Comparison of ENCODE assay signal across 8 mouse cellular contexts in the genomic region with DNA sequence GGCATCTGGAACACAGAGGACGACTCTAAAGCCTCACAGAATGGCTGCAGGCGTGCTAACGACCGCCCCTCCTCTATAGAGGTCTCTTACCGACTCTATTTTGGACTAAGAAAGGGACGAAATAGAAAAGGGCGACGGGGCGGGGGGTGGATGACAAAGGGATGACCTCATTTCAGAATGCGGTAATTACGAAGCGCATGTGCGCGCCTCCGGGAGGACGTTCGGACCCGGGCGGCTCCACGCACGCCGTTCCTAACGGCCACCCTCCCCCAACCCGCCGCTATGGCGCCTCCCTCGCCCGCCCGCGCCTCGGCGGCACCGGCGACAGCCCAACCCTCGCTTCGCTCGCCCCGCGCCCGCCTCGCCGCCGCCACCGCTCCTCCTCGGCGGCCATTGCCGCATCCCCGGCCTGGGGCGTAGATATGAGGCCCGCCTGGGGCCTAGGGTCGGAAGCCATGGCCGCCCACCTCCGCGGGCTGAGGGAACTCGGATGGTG. TPM values are rescaled to one million over a fixed set of nuclear protein-coding genes. Genes with fewer than 3 reads are reported as not detected.
DNase-seq lines count a peak whose midpoint lies in the region; ATAC-seq lines count a peak whose summit lies in the region.

No protein-coding gene starts in this region.

- peak; percentile 33 for DNase-seq in ovary, postnatal 10 days (ENCODE audit: low spot score)
- DNase-seq in ovary, adult 18-20 months (ENCODE audit: low spot score), result no peak
- DNase-seq in cerebellum, adult 9-10 months, result peak; percentile 79
- peak; percentile 44 for DNase-seq in forelimb bud, embryonic 11.5 days (ENCODE audit: low read depth, low spot score)
- DNase-seq in left cerebral cortex, adult 8-10 months (ENCODE audit: low spot score in 2 of 2), result peak; percentile 40 to 68
- peak; percentile 50 for DNase-seq in lung, postnatal 36 days
- peak; percentile 72 for DNase-seq in right cerebral cortex, postnatal 25 days

- ATAC-seq in hindbrain, embryonic 16.5 days, result peak; percentile 77

- H3K4me1 ChIP-seq in hindbrain, embryonic 16.5 days (ENCODE audit: control insufficient read depth, insufficient read depth, low read depth, low read length), result peaks cover 12% of the 10 kb centered on the region

- H3K9me3 ChIP-seq in hindbrain, embryonic 16.5 days (ENCODE audit: control insufficient read depth, low read length), result no peaks in the 10 kb centered on the region

- WGBS in hindbrain, embryonic 16.5 days, result under 1% methylated on average over 51 of the region's 55 CpGs

- H3K27me3 ChIP-seq in hindbrain, embryonic 16.5 days (replicated peaks; ENCODE audit: control insufficient read depth, insufficient read depth, low read length), result no peaks in the 10 kb centered on the region

- peaks cover 14% of the 10 kb centered on the region for H3K36me3 ChIP-seq in hindbrain, embryonic 16.5 days (ENCODE audit: control insufficient read depth, insufficient read depth, low read length)

- H3K4me2 ChIP-seq in hindbrain, embryonic 16.5 days (ENCODE audit: low read length), result peak overlapping the region; percentile 53

- peak overlapping the region; percentile 100 for H3K9ac ChIP-seq in hindbrain, embryonic 16.5 days (ENCODE audit: low read depth, low read length)

- H3K27ac ChIP-seq in hindbrain, embryonic 16.5 days (ENCODE audit: low read depth, low read length), result peak overlapping the region; percentile 98

- peak overlapping the region; percentile 100 for H3K4me3 ChIP-seq in hindbrain, embryonic 16.5 days (ENCODE audit: low read length)

RNA-seq across cellular contexts. Expression of gene Hsp90aa1, which starts 6.8 kb away (rescaled TPM):
- 1,477 and 1,618 TPM in 2 replicates for polyA plus RNA-seq in hindbrain, embryonic 16.5 days (2015; fragmentation: Nextera tagmentation; extraction: Ambion mirVana)
- total RNA-seq in left cerebral cortex, adult 8-10 months (2022), result 1,000 to 10,000 TPM in 3 of 4 experiments, 100 to 1,000 TPM in 1; 977 to 1,063 (median 1,024) TPM

RNA-seq across cellular contexts. Expression of gene 1700001K19Rik, which starts 13.3 kb away (rescaled TPM):
- 0.16 and 0.55 TPM in 2 replicates for polyA plus RNA-seq in hindbrain, embryonic 16.5 days (2015; fragmentation: Nextera tagmentation; extraction: Ambion mirVana)
- not detected for total RNA-seq in left cerebral cortex, adult 8-10 months (2022)

RNA-seq across cellular contexts. Expression of gene Wdr20, which starts 42.0 kb away (rescaled TPM):
- 23.0 TPM in 2 replicates for polyA plus RNA-seq in hindbrain, embryonic 16.5 days (2015; fragmentation: Nextera tagmentation; extraction: Ambion mirVana)
- total RNA-seq in left cerebral cortex, adult 8-10 months (2022), result 10 to 100 TPM; 44.9 to 50.4 (median 47.1) TPM
